Mouse (Mus musculus) erythroid progenitor cell, adult 5-6 weeks (primary cell): ENCODE measurements at regions not wholly inside any gene's neighbourhood (a gene's known extent, or its start where the extent isn't known, plus 50 kb on each side); places are given as distances from the start of the nearest gene placed in this dataset.

ENCODE experiments used
- ATAC-seq: replicated peaks from 2 replicates; pipeline ENCODE4 v1.8.0; 2016; ENCODE audit warnings: moderate number of reproducible peaks, mild to moderate bottlenecking, moderate TSS enrichment, inconsistent platforms; ENCODE audit not compliant: poor library complexity, low FRiP score, severe bottlenecking

DNA sequence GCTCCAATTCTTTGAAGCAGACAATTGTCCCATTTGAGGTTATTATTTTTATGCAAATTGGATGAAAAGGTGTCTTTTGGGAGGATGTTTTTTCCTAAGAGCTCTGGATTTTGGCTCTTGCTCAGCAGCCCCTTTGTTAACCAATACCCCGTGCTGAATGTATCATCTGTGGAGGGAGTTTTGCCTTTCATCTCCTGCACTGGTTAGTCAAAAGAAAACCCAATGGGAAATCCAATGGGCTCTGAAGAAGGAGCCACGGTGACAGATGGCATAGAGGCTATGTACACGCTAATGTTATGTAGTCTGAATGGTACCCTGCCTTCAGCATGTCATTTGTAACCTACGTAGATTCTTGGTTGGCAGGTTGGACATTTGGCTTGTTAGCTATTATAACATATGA, 120.8 kb upstream of the Zwint start:
- no peak for ATAC-seq

GRCm38 (mm10) chr10:72549564-72549963, 105.1 kb upstream of the Zwint start:
- no peak for ATAC-seq

DNA sequence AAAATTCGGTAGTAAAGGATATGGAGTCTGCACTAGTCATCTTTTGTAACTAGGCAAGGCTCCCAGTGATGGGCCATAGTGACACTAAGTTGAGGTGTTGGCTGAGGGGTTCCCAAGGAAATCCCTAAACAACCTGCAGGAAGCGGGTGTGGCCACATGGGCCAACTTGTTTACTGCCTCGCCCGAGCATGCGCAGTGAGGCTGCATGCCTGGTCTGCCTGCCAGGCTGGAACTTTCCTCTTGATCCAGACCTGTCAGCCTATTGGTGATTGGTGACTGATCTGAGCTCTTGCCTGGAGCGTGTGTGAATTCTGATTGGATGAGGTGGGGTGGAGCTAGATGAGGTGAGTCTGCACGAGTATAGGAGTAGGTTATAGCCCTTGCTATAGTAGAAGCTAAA, 103.1 kb upstream of the Zwint start:
- no peak for ATAC-seq

DNA sequence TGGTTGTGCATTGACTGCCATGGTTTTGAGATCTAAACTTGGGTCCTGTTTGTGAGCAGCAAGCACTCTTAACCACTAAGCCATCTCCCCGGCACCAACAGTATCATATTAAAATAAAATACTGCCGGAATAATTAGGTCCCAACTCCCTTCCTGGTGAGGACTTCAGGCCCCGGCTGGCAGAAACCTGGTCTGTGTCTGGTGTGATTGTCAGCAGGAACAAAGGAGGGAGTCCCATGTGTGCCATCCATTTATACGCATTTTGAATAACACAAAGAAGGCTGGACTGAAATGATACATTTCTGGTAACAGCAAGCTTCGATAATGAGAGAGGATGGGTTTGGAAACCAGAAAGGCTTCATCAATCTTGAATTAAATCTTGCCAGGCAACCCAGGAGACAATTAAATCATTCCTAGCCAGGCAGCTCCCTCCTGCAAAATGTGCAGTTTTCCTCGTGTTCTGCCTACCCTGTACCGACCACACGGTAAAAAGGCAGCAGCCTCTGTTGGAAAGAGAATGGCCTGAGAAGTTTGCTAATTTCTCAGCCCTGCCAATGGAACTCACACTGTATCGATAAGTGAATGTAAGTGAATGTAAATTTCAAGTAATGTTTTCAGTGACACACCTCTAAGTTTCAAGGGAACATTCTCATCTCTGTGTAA, 80.5 kb upstream of the Zwint start:
- no peak for ATAC-seq

- no peak for ATAC-seq
These were observed 76.9 kb upstream of the Zwint start for GRCm38 (mm10) chr10:72577713-72578112.

- ATAC-seq, result no peak
These were observed 76.1 kb upstream of the Zwint start for GRCm38 (mm10) chr10:72578501-72578900.

DNA sequence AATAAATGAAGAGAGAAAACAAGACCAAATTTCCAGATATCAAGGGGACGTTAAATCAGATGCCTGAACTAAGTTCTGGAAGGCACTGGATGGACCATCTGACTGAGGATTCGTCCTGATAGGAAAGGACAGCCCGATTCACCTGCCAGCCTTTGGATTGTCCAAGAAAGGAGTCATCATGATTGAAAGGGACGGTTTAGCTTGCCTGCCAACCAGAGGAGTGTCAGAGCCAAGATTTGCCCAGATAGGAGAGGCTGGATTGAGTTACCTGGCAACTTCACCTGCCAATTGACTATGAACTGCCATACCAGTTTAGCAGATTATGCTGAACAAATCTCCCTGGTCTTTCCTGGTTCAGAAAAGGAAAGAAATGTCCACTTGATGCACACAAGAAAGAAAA, 73.3 kb upstream of the Zwint start:
- ATAC-seq, result no peak

DNA sequence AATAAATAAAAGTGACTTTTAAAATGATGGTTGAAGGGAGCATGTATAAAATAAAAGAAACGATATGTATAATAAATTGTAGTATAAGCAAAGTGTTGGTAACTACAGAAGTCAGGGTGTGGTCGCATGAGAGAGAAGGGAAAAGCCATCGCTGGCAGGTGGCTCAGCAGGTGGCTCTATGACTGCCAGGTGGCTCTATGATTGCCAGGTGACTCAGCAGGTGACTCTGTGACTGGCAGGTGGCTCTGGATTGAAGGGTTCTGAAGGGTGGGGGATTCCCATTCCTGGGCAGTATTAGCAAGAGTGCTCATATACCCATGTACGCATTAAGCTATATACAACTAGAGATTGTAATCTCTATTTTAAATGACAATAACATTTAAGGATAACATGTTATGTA, 66.1 kb upstream of the Zwint start:
- no peak for ATAC-seq

DNA sequence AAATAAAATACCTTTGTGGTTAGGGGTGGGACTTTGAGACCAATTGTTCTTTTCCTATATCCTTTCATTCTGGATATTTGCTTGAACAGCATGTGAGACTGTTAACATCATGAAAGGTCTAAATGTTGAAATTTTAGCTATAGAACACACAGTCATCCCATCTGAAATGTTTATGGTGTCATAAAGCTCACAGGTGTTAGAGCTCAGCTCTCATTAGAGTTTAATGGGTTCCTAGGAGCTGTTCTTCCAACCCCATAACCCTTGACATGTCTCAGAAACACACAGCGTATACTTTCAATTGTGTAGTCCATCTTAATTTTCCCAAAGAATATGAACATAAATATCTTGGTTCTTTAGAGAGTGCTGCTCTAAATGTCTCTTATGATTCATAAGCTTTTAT, 61.6 kb upstream of the Zwint start:
- ATAC-seq, result no peak
